Mouse (Mus musculus) ovary, adult 2 months (tissue): Measurements from ENCODE around the gene Olfr1013. TPM values are rescaled to one million over a fixed set of nuclear protein-coding genes. Genes with fewer than 3 reads are reported as not detected.

Experiments
- polyA plus RNA-seq: library from polyadenylated mRNA; depleted of rRNA; stranded (reverse); fragments of >200 nt; gene quantifications from 2 replicates; pipeline ENCODE4 v1.2.3, GENCODE M21; 2012; rRNA removed

The Olfr1013 gene
- polyA plus RNA-seq, result not detected in 2 replicates

GRCm38 (mm10) chr2:85766798-85767197 is at the start of gene Olfr1013:
Olfr1013 (plus strand) TSS chr2:85767098.

DNA sequence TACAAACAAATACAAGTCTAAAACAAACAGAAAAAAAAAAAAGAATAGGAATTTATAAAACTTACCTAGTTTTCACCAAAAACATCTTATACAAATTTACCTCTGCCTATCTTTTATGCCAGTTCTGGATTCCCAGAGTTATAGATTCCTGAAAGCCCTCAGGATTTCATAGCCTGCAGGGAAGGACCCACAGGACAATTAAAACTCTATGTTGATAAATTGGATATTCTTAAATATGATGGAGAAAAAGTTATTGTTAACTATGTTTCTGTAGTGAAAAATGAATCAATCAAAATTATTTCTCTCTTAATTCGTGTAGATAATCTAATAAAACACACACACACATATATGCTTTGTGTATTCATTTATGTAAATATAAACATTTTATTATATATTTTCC is 4.2 kb upstream of the Olfr1013 start, which contains the start of gene Olfr1012:
Gene Olfr1012 (minus strand): TSS at position 101 of the 400 bp plus-strand sequence.

DNA sequence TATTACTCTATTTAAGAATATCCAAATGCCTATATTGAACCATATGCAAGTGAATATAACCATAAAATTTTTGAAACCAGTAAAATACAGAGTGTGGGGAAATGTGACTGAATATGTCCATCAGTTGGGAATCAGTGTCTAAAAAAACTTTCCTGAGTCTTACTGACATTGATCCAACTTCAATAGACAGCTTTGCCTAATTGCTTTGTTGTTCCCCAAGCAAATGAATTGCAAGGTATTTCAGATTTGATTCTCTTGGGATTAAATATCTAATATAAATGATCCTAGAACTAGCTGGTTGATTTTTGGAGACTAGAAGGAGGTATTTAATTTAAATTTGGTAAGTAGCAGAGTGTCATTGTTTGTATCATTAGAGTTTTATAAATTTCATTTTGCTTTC is 5.5 kb downstream of the Olfr1013 start, which contains the start of gene Olfr1014:
Gene Olfr1014 (plus strand): TSS at position 301 of the 400 bp plus-strand sequence.

DNA sequence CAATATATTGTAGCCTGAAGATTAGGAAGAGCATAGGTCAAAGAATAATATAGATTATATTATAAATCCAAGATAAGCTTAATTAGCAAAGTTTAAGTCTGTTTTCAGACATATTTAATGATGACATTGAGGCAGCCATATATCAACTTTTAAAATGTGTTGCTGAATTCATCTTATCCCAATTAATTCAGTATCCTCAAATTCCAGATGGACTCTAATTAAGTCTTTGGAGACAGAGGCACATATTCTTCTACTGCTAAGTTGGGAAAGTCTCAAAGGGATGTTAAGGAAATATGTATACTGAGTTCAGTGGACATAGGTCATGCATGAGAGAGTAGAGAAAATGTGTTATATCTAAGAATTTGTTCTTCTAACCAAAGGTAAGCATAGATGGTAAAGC is 14.8 kb downstream of the Olfr1013 start, which contains the start of gene Olfr1015:
Gene Olfr1015 (plus strand): TSS at position 301 of the 400 bp plus-strand sequence.

GRCm38 (mm10) chr2:85802444-85802843 is 35.5 kb downstream of the Olfr1013 start, which contains the start of gene Olfr1016:
Olfr1016 (minus strand) TSS chr2:85802544.

DNA sequence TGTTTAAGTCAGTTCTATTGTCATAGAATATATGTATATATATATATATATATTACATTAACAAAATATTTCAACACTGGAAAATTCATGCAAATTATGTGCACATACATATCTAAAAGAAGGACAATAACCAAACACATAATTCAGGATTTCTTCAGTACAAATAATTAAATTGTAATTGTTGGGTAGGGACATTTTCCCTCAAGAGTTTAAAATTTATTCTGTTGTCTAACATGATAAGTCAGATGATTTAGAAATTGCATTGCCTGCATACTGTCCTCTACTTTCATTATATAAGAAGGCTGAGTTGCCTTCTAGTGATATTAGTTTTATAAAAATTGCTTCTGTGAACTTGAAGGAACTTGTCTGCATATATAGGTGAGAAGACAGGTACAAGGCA is 51.3 kb downstream of the Olfr1013 start, which contains the start of gene Olfr1018:
Gene Olfr1018 (plus strand): TSS at position 301 of the 400 bp plus-strand sequence.

Other genes with a start within 250 kb of the Olfr1013 start
- gene 4833423E24Rik, start 248.1 kb upstream of the Olfr1013 start, polyA plus RNA-seq, result 6.7 and 7.1 TPM in 2 replicates
- gene Olfr996, start 187.9 kb upstream of the Olfr1013 start, polyA plus RNA-seq, result not detected in 2 replicates
- not detected in 2 replicates for gene Olfr998, start 178.2 kb upstream of the Olfr1013 start, polyA plus RNA-seq
- gene Olfr1000, start 155.2 kb upstream of the Olfr1013 start, polyA plus RNA-seq, result not detected in 2 replicates
- not detected in 2 replicates for gene Olfr1002, start 116.4 kb upstream of the Olfr1013 start, polyA plus RNA-seq
- gene Olfr154, start 102.6 kb upstream of the Olfr1013 start, polyA plus RNA-seq, result not detected in 2 replicates
- gene Olfr1006, start 88.3 kb upstream of the Olfr1013 start, polyA plus RNA-seq, result not detected in 2 replicates
- gene Olfr1008, start 77.7 kb upstream of the Olfr1013 start, polyA plus RNA-seq, result not detected in 2 replicates
- gene Olfr1009, start 51.7 kb upstream of the Olfr1013 start, polyA plus RNA-seq, result not detected in 2 replicates
- gene Olfr1012, start 4.3 kb upstream of the Olfr1013 start, polyA plus RNA-seq, result not detected in 2 replicates
- gene Olfr1014, start 5.6 kb downstream of the Olfr1013 start, polyA plus RNA-seq, result not detected in 2 replicates
- not detected in 2 replicates for gene Olfr1015, start 14.9 kb downstream of the Olfr1013 start, polyA plus RNA-seq
- gene Olfr1016, start 35.4 kb downstream of the Olfr1013 start, polyA plus RNA-seq, result not detected in 2 replicates
- not detected in 2 replicates for gene Olfr1018, start 51.4 kb downstream of the Olfr1013 start, polyA plus RNA-seq
- gene Olfr1019, start 78.4 kb downstream of the Olfr1013 start, polyA plus RNA-seq, result not detected in 2 replicates
- gene Olfr1020, start 79.9 kb downstream of the Olfr1013 start, polyA plus RNA-seq, result not detected in 2 replicates
- gene Olfr1022, start 101.5 kb downstream of the Olfr1013 start, polyA plus RNA-seq, result not detected in 2 replicates
- not detected in 2 replicates for gene Olfr1023, start 118.5 kb downstream of the Olfr1013 start, polyA plus RNA-seq
- gene Olfr1024, start 138.0 kb downstream of the Olfr1013 start, polyA plus RNA-seq, result not detected in 2 replicates
- gene Olfr1025-ps1, start 148.1 kb downstream of the Olfr1013 start, polyA plus RNA-seq, result not detected in 2 replicates
- gene Olfr1026, start 154.5 kb downstream of the Olfr1013 start, polyA plus RNA-seq, result not detected in 2 replicates
- gene Olfr1028, start 183.3 kb downstream of the Olfr1013 start, polyA plus RNA-seq, result not detected in 2 replicates
- 0.29 and 0.58 TPM in 2 replicates for gene Olfr1029, start 206.8 kb downstream of the Olfr1013 start, polyA plus RNA-seq
- 0.03 and 0.05 TPM in 2 replicates for gene Olfr1030, start 212.2 kb downstream of the Olfr1013 start, polyA plus RNA-seq
- gene Olfr1031, start 223.2 kb downstream of the Olfr1013 start, polyA plus RNA-seq, result not detected in 2 replicates
- not detected in 2 replicates for gene Olfr1032, start 238.4 kb downstream of the Olfr1013 start, polyA plus RNA-seq